Mouse (Mus musculus) heart, postnatal 10 days (tissue): ENCODE data around the gene Tead2. TPM values are rescaled to one million over a fixed set of nuclear protein-coding genes. Genes with fewer than 3 reads are reported as not detected.
A peak's percentile ranks its signal among the peaks of the same experiment; 100 is the strongest.

Experiments
- DNase-seq, 2 experiments: peaks; one replicate each; pipeline ENCODE4 v3.0.0; 2021
- intact Hi-C: fragments of 180-260 bp; cut with DNase I; formaldehyde crosslinking; loops from one replicate; pipeline ENCODE4 v1.15.1; 2025
- total RNA-seq, 2 experiments: library from RNA; stranded (reverse); gene quantifications; 2 replicates each; pipeline ENCODE4 v1.2.3; 2021

Tead2 gene
- total RNA-seq, 2 experiments from 2014 or later = 27.5 to 32.3 TPM

- intact Hi-C loops = no loop called here
- peak in 1 of 2 experiments; percentile 19 for DNase-seq
These were observed 24.4 kb upstream of the Tead2 start for GRCm38 (mm10) chr7:45191161-45191560.

- intact Hi-C loops = no loop called here
- no peak for DNase-seq
These were observed 23.7 kb upstream of the Tead2 start for GRCm38 (mm10) chr7:45191803-45192363.

DNA sequence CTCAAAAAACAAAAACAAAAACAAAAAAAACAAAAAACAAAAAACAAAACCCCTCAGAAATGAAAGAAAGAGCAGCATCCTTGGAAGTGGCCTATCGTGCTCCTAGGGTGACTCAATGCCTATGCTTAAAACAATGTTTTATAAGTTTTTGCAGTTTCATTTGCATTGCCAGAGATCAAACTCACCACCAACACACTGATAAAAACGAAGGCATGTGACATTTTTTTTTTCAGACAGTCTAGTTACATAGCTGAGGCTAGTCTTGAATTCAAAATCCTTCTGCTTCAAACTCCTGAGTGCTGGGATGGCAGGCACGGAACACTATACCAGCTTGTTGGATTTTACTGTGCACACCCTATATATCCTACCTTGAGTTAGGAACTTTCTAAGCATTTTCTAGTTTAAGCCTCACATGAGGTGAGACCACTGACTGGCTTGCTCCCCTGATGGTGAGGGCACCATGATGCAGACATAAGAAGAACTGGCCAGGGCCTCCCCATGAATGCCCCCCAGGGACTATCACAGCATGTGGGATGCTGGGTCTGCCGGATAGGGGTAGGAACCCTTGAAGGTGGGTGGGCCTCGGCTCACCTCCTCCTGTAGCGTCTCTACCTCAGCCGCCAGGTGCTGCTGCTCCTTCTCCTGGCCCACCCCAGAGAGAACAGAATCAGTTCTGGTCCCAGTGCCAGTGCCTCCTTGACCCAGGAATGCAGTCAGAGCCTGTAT, 22.8 kb upstream of the Tead2 start:
- DNase-seq = no peak
- intact Hi-C loops = no loop called here

DNA sequence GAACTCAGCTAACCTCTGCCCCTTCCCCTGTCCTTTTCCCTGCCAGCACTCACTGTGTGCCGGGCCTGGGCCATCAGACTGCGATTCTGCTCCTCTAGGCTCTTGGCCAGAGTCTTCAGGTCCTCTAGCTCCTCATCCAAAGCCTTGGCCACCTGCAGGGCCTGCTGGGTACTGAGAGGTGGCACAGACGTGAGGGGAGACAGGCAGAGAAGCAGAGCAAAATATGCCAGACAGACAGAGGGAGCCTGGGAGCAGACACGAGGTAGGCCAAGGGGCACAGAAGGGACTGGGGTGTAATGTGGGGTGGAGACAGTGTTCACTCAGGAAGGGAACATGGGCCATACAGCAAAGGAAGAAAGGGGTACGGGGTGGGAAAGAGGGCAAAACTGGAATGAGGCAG, 22.1 kb upstream of the Tead2 start:
- no peak for DNase-seq
- intact Hi-C loops = no loop called here

DNA sequence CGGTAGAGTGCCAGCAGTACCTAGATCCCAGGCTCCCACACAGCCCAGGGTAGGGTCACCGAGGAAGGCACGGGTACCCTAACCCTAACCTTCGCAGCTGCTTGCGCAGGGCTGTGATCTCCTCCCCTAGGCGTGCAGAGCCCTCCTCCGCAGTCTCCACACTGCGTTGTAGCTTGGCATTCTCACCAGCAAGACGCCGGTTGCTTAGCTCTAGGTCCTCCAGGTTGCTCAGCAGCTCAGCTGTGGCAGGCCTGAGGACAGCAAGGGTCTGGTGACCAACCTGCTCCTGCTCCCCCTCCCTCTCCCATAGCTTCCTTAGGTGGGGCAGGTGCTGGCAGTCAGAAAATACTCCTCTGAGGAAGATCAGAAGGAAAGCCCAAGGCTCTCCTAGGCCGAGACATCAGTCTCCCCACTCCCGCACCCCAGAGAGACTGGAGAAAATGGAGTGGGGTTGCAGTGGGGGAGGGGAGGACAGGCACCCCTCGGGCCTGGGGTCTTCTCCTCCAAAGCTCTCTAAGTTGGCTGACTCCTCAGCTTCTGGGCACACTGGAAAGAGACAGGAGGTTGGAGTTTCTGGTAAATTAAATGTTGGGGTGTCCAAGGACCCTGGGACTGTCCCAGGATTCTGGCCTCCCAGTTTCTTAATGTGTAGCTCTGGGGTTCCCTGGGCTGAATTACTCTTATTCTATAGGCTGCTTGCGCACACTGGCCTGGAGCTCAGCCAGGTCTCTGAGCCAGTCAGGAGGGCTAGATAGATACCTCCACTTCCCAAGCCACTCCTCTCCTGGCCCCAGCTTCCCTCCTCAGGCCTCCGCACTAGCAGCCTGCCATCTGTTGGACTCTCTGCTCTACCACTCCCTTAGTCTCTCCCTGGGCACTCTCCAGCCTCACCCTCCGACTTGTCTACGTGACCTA, 21.4 kb upstream of the Tead2 start:
- no peak for DNase-seq
- intact Hi-C loops = no loop called here

GRCm38 (mm10) chr7:45195341-45196175, 20.0 kb upstream of the Tead2 start:
- DNase-seq = peak; percentile 24 to 39
- intact Hi-C loops = no loop called here

DNA sequence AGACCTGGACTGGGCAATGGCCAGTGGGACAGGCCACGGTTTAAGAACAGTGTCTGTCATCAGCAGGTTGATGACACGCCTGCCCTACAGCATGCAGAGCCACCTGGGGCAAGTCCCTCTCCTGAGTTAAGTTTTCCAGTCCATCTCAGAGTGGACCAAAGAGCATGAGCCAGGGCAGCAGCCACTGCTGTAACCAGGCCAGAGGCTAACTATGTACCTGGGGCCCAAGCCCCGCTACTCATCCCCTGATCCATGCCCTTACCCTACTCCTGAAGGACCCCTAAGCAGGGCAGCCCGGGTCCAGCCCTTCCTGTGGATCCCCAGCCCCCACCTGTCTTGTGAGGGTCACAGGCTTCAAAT, 19.4 kb upstream of the Tead2 start:
- no peak for DNase-seq
- intact Hi-C loops = no loop called here

- DNase-seq = no peak
- intact Hi-C loops = no loop called here
These were observed 18.6 kb upstream of the Tead2 start for GRCm38 (mm10) chr7:45196994-45197393.

GRCm38 (mm10) chr7:45198435-45198834, 17.1 kb upstream of the Tead2 start:
- intact Hi-C loops = loop anchor here (1.0 to 2.0 kb wide), 2 partner anchors 36 to 120 kb away; no protein-coding TSS in a partner anchor
- peak; percentile 84 to 87 for DNase-seq

GRCm38 (mm10) chr7:45198961-45199360, 16.6 kb upstream of the Tead2 start:
- intact Hi-C loops = loop anchor here (1.0 to 2.0 kb wide), 2 partner anchors 37 to 120 kb away; no protein-coding TSS in a partner anchor
- DNase-seq = no peak

DNA sequence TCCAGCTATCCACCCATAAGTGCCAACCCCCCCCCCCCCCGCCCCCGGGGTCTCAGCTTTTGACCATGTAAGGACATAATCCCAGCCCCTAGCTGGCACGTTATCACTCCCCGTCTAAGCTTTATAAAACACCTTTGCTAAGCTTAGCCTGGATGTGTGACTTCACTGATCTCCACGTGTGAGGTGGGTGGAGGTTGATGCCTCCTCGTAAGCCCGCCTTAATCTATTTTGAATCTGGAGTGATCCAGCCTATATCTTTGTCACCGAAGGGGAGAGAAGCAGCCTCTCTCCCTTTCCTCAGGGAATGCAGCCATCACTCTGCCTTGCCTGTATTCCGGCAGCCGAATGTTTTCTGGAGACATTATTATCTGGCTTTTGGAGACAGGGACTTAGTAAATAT, 12.9 kb upstream of the Tead2 start:
- no peak for DNase-seq
- intact Hi-C loops = no loop called here

GRCm38 (mm10) chr7:45204380-45205143, 11.0 kb upstream of the Tead2 start, which contains the start of gene Ccdc155:
Gene Ccdc155, minus strand, starts transcription at chr7:45204892.
- peak; percentile 87 to 89 for DNase-seq
- intact Hi-C loops = no loop called here

- intact Hi-C loops = no loop called here
- no peak for DNase-seq
These were observed 7.3 kb upstream of the Tead2 start for GRCm38 (mm10) chr7:45208260-45208659.

- DNase-seq = no peak
- intact Hi-C loops = no loop called here
These were observed 4.5 kb upstream of the Tead2 start for GRCm38 (mm10) chr7:45211070-45211469.

DNA sequence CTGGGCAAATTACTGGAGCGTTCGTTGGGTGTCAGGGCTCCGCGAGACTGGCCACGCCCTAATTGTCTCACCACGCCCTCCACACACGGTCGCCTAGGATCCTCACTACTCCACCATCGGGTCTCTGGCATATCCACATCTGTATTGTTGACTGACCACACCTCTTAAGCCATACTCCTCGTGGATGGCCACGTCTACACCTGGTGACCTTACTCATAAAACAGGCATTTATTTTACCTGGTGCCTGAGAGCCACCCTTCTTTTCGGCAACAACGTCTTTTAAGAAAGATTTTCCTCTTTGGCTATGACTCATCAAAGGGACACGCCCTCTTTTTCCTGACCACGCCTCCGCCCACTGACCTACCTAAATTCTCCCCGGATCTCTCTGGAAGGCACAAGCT, 3.7 kb upstream of the Tead2 start, which contains the start of gene Dkkl1:
TSS of gene Dkkl1 (minus strand) at position 297 of the 401 bp plus-strand sequence.
- DNase-seq = no peak
- intact Hi-C loops = no loop called here

DNA sequence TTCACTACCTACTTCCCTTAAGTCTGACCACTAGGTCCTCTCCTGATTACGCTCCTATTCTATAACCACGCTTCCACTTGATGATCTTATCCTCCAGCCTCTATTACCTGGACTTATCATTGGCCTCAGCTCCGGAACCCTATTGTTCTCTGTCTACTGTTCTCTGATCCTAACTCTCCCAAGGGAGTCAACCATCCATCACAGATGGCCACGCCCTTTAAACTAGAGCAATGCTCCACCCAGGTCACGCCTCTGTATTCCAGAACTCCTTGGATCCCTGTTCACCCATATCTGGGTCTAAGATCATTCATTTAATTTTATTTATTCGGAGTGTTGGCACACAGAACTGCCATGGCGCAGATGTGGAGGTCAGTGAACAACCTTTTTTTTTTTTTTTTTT, 3.2 kb upstream of the Tead2 start:
- intact Hi-C loops = no loop called here
- DNase-seq = no peak

GRCm38 (mm10) chr7:45213708-45214107, 1.8 kb upstream of the Tead2 start:
- intact Hi-C loops = no loop called here
- no peak for DNase-seq

DNA sequence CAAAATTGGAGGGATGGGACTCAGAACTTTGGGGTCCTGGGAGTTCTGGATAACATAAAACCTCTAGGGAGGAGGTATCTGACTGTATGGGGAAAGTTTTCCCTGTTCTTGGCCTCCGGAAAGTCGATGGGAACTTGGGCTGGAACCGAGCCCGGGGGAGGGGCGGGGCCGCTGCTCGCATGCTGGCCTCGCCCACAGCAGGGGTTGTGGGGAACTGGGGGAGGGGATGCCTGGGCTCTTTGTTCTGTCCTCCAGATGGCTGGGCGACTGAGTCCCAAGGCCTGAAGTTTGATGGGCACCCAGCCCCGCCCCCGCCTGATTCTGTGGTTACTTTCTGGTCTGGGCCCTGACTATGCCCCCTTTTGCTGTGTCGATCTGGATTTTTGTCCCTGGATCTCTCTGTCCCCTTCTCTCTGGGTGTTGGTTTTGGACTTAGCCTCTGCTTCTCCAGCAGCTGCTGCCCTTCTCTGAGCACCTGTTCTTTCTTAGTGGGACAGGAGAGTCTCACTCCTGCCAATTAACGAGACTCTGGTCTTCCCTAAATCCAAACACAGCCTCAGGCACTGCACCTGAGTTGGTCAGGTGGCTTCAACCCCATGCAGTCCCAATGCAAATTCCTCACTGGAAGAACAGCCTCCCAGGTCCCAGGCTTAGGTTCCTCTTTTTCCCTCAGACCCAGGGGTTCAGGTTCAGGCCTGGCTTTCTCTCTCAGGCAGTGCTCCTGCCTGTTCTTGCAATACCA, 1.1 kb downstream of the Tead2 start:
- DNase-seq = peak; percentile 74 to 78
- intact Hi-C loops = no loop called here

- no peak for DNase-seq
- intact Hi-C loops = no loop called here
These were observed 6.1 kb downstream of the Tead2 start for GRCm38 (mm10) chr7:45221680-45222079.
